Mouse (Mus musculus) hindbrain, embryonic 16.5 days (tissue): ENCODE results near the gene Actrt2. TPM values are rescaled to one million over a fixed set of nuclear protein-coding genes. Genes with fewer than 3 reads are reported as not detected.

ENCODE experiments used
- ATAC-seq: fragments of 200-750 bp; cut with Nextera tagmentation; 2 replicates; pipeline ENCODE4 v1.8.0; 2017; ENCODE audit warnings: moderate TSS enrichment, moderate library complexity
- H3K27ac ChIP-seq: fragments of 300-500 bp; sonication (generic); 2 replicates; pipeline ENCODE4 v1.5.1; 2014; ENCODE audit warnings: low read depth, mild to moderate bottlenecking, control low read depth, low read length, moderate library complexity
- H3K27me3 ChIP-seq: fragments of 300-500 bp; sonication (generic); replicated peaks from 2 replicates; pipeline ENCODE4 v1.6.1; 2014; ENCODE audit warnings: low read length; ENCODE audit not compliant: control insufficient read depth, insufficient read depth
- H3K36me3 ChIP-seq: fragments of 300-500 bp; sonication (generic); 2 replicates; pipeline ENCODE4 v1.6.1; 2014; ENCODE audit warnings: mild to moderate bottlenecking, low read length, moderate library complexity, mixed read lengths; ENCODE audit not compliant: control insufficient read depth, insufficient read depth
- H3K4me1 ChIP-seq: fragments of 300-500 bp; sonication (generic); 2 replicates; pipeline ENCODE4 v1.6.1; 2014; ENCODE audit warnings: low read depth, low read length; ENCODE audit not compliant: control insufficient read depth, insufficient read depth
- H3K4me2 ChIP-seq: fragments of 300-500 bp; sonication (generic); 2 replicates; pipeline ENCODE4 v1.6.1; 2014; ENCODE audit warnings: mild to moderate bottlenecking, low read length, control low read depth, moderate library complexity
- H3K4me3 ChIP-seq: fragments of 300-500 bp; sonication (generic); 2 replicates; pipeline ENCODE4 v1.5.1; 2014; ENCODE audit warnings: mild to moderate bottlenecking, low read length, control low read depth, moderate library complexity
- H3K9ac ChIP-seq: fragments of 300-500 bp; sonication (generic); 2 replicates; pipeline ENCODE4 v1.6.1; 2014; ENCODE audit warnings: low read depth, mild to moderate bottlenecking, control low read depth, low read length, moderate library complexity
- H3K9me3 ChIP-seq: fragments of 300-500 bp; sonication (generic); 2 replicates; pipeline ENCODE4 v1.6.1; 2014; ENCODE audit warnings: mild to moderate bottlenecking, low read length, moderate library complexity; ENCODE audit not compliant: control insufficient read depth
- WGBS: fragments of 180-500 bp; shearing (Covaris S2); extraction: QIAGEN DNeasy Blood & Tissue Kit; methylation state at CpG from one replicate; pipeline ENCODE4 v1.1.7; 2014; 5-methylcytosine and 5-hydroxymethylcytosine counted together
- polyA plus RNA-seq: library from polyadenylated mRNA; unstranded; fragments of >200 nt; fragmentation: Nextera tagmentation; extraction: Ambion mirVana; gene quantifications from 2 replicates; pipeline ENCODE4 v1.2.1, GENCODE M21; 2015

The Actrt2 gene
- polyA plus RNA-seq, result not detected in 2 replicates

GRCm38 (mm10) chr4:154667767-154668166 lies at the start of gene Actrt2:
Gene Actrt2 (minus strand): TSS chr4:154667867.
- Histone ChIP-seq H3K36me3 (no peaks in the 10 kb centered on the region), H3K4me2 (no peak within 1 kb of the TSS), H3K9ac (no peak within 1 kb of the TSS), H3K27me3 (0 out of 2 replicates have a peak, but pooled peaks cover 2% of the 10 kb centered on the region), H3K27ac (no peak within 1 kb of the TSS), H3K4me1 (no peaks in the 10 kb centered on the region), H3K9me3 (no peaks in the 10 kb centered on the region), H3K4me3 (no peak within 1 kb of the TSS)
- ATAC-seq, result no peak
- 88% methylated on average over 2 of the region's 2 CpGs for WGBS

- H3K4me2 ChIP-seq, result no peak overlapping the region
- no peaks in the 10 kb centered on the region for H3K36me3 ChIP-seq
- no peak overlapping the region for H3K4me3 ChIP-seq
- H3K4me1 ChIP-seq, result no peaks in the 10 kb centered on the region
- no peak for ATAC-seq
- H3K27me3 ChIP-seq, result no peaks in the 10 kb centered on the region
- H3K27ac ChIP-seq, result no peak overlapping the region
- 81% methylated on average over 21 of the region's 21 CpGs for WGBS
- H3K9ac ChIP-seq, result no peak overlapping the region
- H3K9me3 ChIP-seq, result no peaks in the 10 kb centered on the region
These were observed 41.9 kb upstream of the Actrt2 start for GRCm38 (mm10) chr4:154709391-154710107.

GRCm38 (mm10) chr4:154708811-154709210 lies 41.1 kb upstream of the Actrt2 start:
- no peak for ATAC-seq
- WGBS, result 90% methylated on average over 2 of the region's 2 CpGs
- H3K27ac ChIP-seq, result no peak overlapping the region
- no peak overlapping the region for H3K4me3 ChIP-seq
- no peak overlapping the region for H3K9ac ChIP-seq
- H3K4me1 ChIP-seq, result no peaks in the 10 kb centered on the region
- H3K36me3 ChIP-seq, result no peaks in the 10 kb centered on the region
- H3K4me2 ChIP-seq, result no peak overlapping the region
- no peaks in the 10 kb centered on the region for H3K27me3 ChIP-seq
- H3K9me3 ChIP-seq, result no peaks in the 10 kb centered on the region

- Histone ChIP-seq H3K27ac (no peak overlapping the region), H3K4me1 (no peaks in the 10 kb centered on the region), H3K4me3 (no peak overlapping the region), H3K9ac (no peak overlapping the region), H3K36me3 (no peaks in the 10 kb centered on the region), H3K4me2 (no peak overlapping the region), H3K27me3 (no peaks in the 10 kb centered on the region), H3K9me3 (no peaks in the 10 kb centered on the region)
- ATAC-seq, result no peak
- WGBS, result 75% methylated on average over 11 of the region's 11 CpGs
These were observed 40.6 kb upstream of the Actrt2 start for GRCm38 (mm10) chr4:154708223-154708622.

- H3K27ac ChIP-seq, result no peak overlapping the region
- WGBS, result 87% methylated on average over 4 of the region's 4 CpGs
These were observed 39.9 kb upstream of the Actrt2 start for GRCm38 (mm10) chr4:154707521-154707920.

DNA sequence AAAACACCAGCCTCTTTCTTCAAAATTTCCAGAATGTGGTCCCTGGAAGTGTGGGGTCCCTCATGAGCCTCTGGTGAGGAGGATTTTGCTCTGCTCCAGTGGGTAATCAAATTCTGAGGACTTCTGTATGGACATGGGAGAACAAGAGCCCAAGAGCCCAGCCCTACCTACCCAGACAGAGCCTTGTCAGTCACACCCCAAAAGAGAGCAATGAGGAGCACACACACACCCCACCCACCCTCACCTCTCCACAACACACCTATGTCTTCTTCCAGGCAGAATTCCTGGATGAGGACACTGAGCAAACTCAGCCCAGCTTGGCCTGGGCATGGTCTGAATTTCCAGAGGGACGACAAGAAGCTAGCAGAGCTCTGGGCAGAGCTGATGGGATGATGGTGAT lies 38.8 kb upstream of the Actrt2 start:
- Histone ChIP-seq H3K9ac (no peak overlapping the region), H3K4me2 (no peak overlapping the region), H3K4me3 (no peak overlapping the region), H3K27ac (no peak overlapping the region), H3K9me3 (no peaks in the 10 kb centered on the region), H3K4me1 (no peaks in the 10 kb centered on the region), H3K36me3 (no peaks in the 10 kb centered on the region), H3K27me3 (no peaks in the 10 kb centered on the region; the same call in 1 of the 2 replicates)
- no peak for ATAC-seq
- WGBS, result 64% methylated on average over 1 of the region's 1 CpGs

More at GRCm38 (mm10) chr4:154707521-154707920, 39.9 kb upstream of the Actrt2 start:
- no peaks in the 10 kb centered on the region for H3K27me3 ChIP-seq
- no peak overlapping the region for H3K4me2 ChIP-seq
- no peak overlapping the region for H3K4me3 ChIP-seq
- ATAC-seq, result no peak
- no peak overlapping the region for H3K9ac ChIP-seq
- H3K9me3 ChIP-seq, result no peaks in the 10 kb centered on the region
- no peaks in the 10 kb centered on the region for H3K4me1 ChIP-seq
- H3K36me3 ChIP-seq, result no peaks in the 10 kb centered on the region

DNA sequence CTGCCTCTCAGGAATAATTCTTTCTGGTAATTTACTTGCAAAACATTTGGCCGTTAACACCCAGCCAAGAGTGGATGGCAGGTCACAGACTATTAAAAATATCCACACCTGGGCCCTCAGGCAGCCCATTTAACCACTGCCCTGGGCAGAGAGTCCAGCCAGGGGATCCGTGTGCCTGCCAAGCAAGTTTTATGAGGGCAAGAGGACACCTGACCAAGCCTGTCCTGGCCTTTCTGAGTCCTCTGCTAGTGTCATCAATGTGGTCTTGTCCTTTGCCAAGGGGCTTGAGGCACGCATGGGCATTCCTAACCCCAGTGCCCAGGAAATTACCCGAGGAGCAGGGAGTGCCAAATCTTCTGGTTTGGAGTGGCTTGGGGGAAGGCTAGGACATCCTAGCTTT lies 38.0 kb upstream of the Actrt2 start:
- WGBS, result 87% methylated on average over 4 of the region's 4 CpGs
- Histone ChIP-seq H3K4me1 (no peaks in the 10 kb centered on the region), H3K4me2 (no peak overlapping the region)

DNA sequence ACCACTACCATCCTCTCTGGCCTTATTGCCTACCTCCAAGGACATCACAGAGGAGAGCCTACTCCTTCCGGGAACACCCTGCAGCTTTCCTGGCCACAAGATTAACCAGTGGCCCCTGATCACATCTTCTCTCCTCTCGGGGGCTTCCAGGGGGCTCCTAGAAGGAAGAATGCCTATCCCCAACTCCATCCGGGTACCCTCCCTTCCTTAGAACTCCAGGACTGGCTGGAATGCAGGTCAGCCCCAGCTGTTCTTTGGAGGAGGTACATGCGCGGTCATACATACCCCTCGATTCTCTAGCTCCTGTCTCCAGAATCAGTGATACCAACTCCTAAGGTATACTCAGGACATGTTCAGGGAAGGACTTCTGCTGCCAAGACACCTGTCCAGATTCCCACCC lies 37.4 kb upstream of the Actrt2 start:
- no peaks in the 10 kb centered on the region for H3K9me3 ChIP-seq
- H3K27me3 ChIP-seq, result no peaks in the 10 kb centered on the region; the same call in 1 of the 2 replicates
- no peaks in the 10 kb centered on the region for H3K36me3 ChIP-seq
- H3K9ac ChIP-seq, result no peak overlapping the region
- no peak overlapping the region for H3K4me3 ChIP-seq
- no peak overlapping the region for H3K27ac ChIP-seq
- no peaks in the 10 kb centered on the region for H3K4me1 ChIP-seq
- ATAC-seq, result no peak
- WGBS, result 93% methylated on average over 6 of the region's 6 CpGs
- H3K4me2 ChIP-seq, result no peak overlapping the region

More for the DNA sequence above, 38.0 kb upstream of the Actrt2 start:
- ATAC-seq, result no peak
- Histone ChIP-seq H3K27ac (no peak overlapping the region), H3K27me3 (no peaks in the 10 kb centered on the region; the same call in 1 of the 2 replicates), H3K36me3 (no peaks in the 10 kb centered on the region), H3K9ac (no peak overlapping the region), H3K4me3 (no peak overlapping the region), H3K9me3 (no peaks in the 10 kb centered on the region)

DNA sequence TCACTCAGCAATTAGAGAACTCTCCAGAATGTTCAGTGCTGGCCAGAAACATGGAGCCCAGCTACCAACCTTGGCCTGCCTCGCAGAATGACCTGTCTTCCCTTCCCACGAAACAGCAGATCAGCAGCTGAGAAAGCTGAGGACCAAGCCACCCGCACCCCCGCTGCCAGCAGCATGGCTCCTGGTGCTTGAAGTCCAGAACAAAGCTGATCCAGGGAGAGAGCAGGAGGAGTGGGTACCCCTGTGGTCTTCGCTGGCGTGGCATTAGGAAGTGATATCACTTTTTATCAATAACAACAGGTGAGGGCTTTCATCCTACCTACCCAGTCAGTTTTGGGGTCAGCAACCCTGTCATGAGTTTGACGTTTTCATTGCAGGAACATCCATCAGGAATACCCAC lies 36.9 kb upstream of the Actrt2 start:
- Histone ChIP-seq H3K4me1 (no peaks in the 10 kb centered on the region), H3K4me3 (no peak overlapping the region), H3K36me3 (no peaks in the 10 kb centered on the region), H3K27ac (no peak overlapping the region), H3K9me3 (no peaks in the 10 kb centered on the region), H3K4me2 (no peak overlapping the region), H3K27me3 (no peaks in the 10 kb centered on the region; the same call in 1 of the 2 replicates), H3K9ac (no peak overlapping the region)
- 87% methylated on average over 7 of the region's 7 CpGs for WGBS
- ATAC-seq, result no peak
